Mouse (Mus musculus) embryo, embryonic 10 days (tissue): ENCODE measurements at regions not wholly inside any gene's neighbourhood (a gene's known extent, or its start where the extent isn't known, plus 50 kb on each side); places are given as distances from the start of the nearest gene placed in this dataset.
A peak's percentile ranks its signal among the peaks of the same experiment; 100 is the strongest.

ENCODE experiments used
- DNase-seq: peaks from one replicate; pipeline ENCODE4 v3.0.0-alpha.2; 2015; ENCODE audit warnings: low spot score

DNA sequence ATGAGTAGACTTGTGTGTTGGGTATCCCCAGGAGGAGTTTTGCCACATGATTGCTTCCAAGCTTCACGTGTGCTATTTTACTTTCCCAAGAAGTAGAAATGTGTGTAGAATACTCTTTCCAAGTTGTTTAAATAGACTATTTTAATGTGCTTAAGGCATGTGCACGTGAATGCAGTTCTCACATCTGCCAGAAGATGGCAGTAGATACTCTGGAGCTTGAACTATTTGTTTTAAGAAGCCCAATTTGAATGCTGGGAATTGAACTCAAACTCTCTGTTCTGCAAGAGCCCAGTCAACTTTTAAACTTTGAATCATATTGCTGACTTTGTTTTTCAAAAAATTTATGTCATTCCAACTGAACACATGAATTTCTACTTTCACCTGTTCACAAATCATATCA is 431.3 kb upstream of the Reg3g start:
- DNase-seq = peak; percentile 82

DNA sequence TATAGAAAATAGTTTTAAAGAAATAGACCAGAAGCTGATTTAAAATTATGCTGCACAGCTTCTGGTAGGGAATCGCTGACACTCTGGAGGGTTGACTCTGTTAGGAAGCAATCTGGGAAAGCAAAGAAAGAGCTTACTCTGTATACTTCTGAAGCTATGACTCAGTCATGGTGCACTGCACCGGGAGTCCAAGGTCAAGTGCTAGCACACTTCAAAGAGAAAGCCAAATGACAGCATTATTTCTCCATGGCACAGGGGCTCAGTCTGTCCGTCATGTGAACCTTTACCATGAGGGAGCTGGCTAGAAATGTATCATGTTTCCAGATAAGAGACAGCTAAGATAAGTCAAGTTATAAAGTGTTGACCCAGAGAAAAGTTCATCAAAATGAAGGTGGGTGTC is 424.1 kb upstream of the Reg3g start:
- no peak for DNase-seq

DNA sequence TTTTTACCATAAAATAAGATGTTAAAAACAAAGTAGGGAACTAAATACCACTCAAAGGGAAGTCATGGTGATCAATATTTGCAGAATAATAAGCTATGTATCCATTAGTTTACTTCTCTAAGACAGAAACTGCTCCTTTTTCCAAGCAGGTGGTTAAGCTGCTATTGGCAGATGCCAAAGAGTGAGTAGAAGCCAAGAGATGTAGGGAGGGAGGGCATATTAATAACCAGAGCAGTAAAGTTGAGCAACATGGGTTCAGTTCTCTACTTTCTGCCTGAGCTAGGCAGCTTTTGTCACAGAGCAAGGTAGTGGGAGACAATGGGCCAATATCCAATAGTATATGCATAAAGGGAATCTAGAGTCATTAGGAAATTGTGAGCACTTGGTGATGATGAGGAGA is 394.4 kb upstream of the Reg3g start:
- no peak for DNase-seq

DNA sequence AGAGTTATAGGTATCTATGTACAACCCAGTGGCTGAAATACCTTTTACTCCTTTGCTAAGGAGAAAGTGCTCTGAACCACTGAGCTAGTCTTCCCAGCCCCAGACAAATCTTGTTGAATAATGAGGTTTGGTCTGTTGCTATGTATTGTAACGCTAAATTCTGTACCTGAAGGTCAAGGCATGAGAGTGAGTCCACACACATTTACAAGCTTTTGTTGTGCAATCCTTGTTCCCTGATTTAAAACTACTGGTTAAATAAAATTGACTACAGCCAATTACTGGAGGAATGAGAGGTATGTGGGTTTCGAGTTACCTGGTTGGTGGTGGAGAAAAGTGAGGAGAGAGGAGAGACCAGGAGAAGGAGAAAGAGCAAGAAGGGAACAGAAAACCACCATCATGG is 372.6 kb upstream of the Reg3g start:
- DNase-seq = no peak

DNA sequence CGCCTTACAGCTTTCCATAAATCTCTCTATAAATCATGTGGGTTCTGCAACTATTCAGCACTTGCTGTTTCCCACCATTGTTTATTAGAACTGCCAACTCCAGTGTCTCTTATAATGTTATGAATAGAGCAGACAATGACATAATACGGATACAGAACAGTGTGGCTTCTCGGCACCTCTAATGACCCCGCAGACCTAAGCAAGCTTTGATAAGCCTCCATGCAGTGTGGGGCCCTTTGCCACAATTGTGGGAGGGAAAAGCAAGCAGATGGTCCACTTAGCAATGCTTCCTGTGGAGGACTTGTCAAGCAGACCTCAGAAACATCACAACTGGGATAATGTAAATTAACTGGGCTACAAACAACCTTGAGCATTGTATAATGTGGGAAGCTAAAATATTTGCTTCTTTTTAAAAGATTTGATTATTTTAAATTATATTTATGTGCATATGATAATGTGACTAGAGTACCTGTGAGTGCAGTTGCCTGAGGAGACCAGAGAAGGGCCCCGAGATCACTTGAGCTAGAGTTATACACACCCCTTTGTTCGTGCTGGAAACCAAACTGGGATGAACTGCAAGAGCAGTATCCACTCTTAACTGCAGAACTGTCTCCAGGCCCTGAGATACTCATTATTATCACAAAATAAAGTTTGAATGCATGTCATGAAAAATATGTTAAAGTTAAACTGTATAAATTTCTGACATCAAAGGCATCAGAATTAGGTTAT is 357.4 kb upstream of the Reg3g start:
- peak; percentile 28 for DNase-seq

DNA sequence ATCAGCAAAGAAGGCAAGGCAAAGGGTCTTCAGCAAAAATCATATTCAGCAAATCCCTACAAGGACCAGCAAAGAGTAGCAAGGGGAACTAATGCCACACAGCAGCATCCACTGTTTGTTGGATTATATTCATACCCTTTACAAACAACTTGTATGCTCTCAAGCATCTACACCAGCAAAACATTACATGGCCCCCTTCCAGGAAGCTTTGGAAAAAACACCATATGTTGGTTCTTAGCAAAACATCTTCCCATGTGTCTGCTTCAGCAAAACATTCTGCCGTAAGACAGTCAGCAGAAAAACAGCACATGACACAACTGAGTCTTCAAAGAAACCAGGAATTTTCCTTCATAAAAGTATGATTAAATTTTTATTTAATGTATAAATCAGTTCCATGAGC is 352.6 kb upstream of the Reg3g start:
- DNase-seq = no peak

DNA sequence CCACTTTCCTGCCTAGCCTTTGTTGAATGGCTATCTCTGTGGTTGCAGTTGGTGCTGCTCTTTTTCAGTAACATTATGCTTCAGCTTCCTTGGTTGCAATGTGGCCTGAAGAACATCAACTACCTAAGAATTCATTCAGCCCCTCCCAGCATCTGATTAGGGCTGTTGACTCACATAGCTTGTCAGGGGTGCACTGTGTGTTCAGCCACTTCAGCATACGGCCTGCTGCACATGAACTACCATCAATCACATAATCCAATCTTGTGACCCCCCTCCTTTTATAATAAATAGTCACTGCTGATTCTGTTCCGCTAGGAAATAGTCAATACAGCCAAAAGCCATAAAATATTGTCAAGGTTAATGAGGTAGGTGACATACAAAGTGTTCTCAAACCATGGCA is 328.3 kb upstream of the Reg3g start:
- no peak for DNase-seq

DNA sequence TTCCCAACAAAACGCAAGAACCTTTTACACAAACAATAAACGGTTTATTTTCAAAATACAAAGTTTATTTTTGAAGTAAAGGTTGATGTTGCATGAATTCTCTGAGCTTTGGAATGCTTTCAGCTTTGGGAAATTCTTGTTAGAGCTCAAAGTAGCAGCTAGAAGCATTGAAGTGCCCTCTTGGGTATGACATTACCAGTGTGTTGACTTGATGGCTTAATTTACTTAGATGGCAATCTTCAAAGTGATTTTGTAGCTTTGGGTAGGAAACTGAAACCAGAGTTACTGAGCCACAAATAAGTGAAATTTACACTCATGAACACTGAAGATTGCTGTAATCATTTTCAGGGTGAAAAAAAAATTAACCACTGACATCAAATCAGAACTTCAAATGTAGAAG is 320.3 kb upstream of the Reg3g start:
- peak; percentile 6 for DNase-seq

DNA sequence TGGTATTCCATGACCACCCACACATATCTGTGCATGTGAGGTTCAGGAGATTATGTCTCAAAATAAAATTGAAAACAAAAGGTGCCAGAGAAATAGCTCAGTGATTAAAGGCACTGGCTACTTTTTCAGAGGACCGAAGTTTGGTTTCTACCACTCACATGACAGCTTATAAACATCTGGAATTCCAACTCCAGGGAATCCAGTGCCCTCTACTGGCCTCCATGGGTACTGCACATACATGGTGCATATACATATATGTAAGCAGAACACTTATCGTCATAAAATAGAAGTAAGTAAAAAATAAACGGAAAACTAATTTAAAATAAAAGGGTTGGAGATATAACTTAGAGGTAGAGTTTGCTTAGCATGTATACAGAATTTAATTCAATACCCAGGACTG is 288.9 kb upstream of the Reg3g start:
- no peak for DNase-seq
